26 mouse cellular contexts compared by ENCODE assay signal in genomic region chr4:57306260-57306659, GRCm38 (mm10). TPM values are rescaled to one million over a fixed set of nuclear protein-coding genes. Genes with fewer than 3 reads are reported as not detected.
A peak's percentile ranks its signal among the peaks of the same experiment; 100 is the strongest.
DNase-seq lines count a peak whose midpoint lies in the region; TF ChIP-seq lines count a peak whose summit lies in the region.
"Had no signal": no experiment of that assay in that cellular context is flagged by ENCODE, and none has a peak within 500 bp of the region (broad histone marks: within the 10 kb centered on the region; RNA-seq: fewer than 3 reads in every experiment).

No protein-coding gene starts in this region.

- H3K27me3 ChIP-seq in megakaryocyte, embryonic 14.5 days (replicated peaks): peaks cover 12% of the 10 kb centered on the region
- H3K27me3 ChIP-seq: embryonic facial prominence, embryonic 15.5 days; heart, embryonic 13.5 days had no signal

- peak overlapping the region; percentile 62; the same call in 1 of the 2 replicates for H3K27ac ChIP-seq in olfactory bulb, adult 2 months (ENCODE audit: insufficient read depth, low read depth, low read length)
- H3K27ac ChIP-seq: embryonic facial prominence, embryonic 15.5 days; heart, adult 2 months; heart, embryonic 13.5 days; hindbrain, embryonic 13.5 days; layer of hippocampus, adult 2 months; limb, embryonic 15.5 days; liver, embryonic 15.5 days; lung, embryonic 15.5 days had no signal

- TF ChIP-seq CTCF in olfactory bulb, adult 2 months (IDR thresholded peaks at IDR 0.05; ENCODE audit: insufficient read depth, low read depth, low read length): no peak

- no peaks in the 10 kb centered on the region for H3K9me3 ChIP-seq in megakaryocyte, embryonic 14.5 days
- H3K9me3 ChIP-seq: embryonic facial prominence, embryonic 15.5 days; heart, embryonic 13.5 days; hindbrain, embryonic 13.5 days; limb, embryonic 15.5 days; liver, embryonic 15.5 days; lung, embryonic 15.5 days; neural tube, embryonic 13.5 days had no signal

- intact Hi-C loops in heart, postnatal 25 days (cut with DNase I): no loop called here

- TF ChIP-seq POLR2A in olfactory bulb, adult 2 months (IDR thresholded peaks at IDR 0.05; ENCODE audit: insufficient read depth, low read depth, low read length): no peak

- DNase-seq in CD4-positive helper T cell, adult 2 months (ENCODE audit: low read depth, low spot score): peak; percentile 38
- peak; percentile 69 for DNase-seq in brain, adult 2 months (ENCODE audit: low read depth, low spot score)
- DNase-seq in kidney, adult 11 months: no peak
- DNase-seq in right cerebral cortex, postnatal 10 days (ENCODE audit: low spot score in 2 of 2): no peak
- DNase-seq in heart, postnatal 25 days (ENCODE audit: low spot score): no peak
- DNase-seq: adrenal gland, postnatal 10 days; cerebellum, adult 2 months; cerebellum, postnatal 25 days; gastrocnemius, postnatal 25 days; heart, adult 2 months; heart, postnatal 14 days; kidney, adult 8-10 months; kidney, postnatal 10 days; lung, postnatal 36 days; right cerebral cortex, postnatal 4 days; thymus, postnatal 14 days had no signal

- peaks cover 67% of the 10 kb centered on the region for H3K4me1 ChIP-seq in megakaryocyte, embryonic 14.5 days
- peaks cover 8% of the 10 kb centered on the region for H3K4me1 ChIP-seq in olfactory bulb, adult 2 months (ENCODE audit: control insufficient read depth, insufficient read depth, low read length)
- H3K4me1 ChIP-seq: liver, embryonic 15.5 days had no signal

- 57% methylated on average over 4 of the region's 4 CpGs for whole genome bisulfite sequencing in olfactory bulb, adult 2 months

- peak overlapping the region; percentile 78 for H3K4me3 ChIP-seq in megakaryocyte, embryonic 14.5 days (replicated peaks)
- H3K4me3 ChIP-seq in olfactory bulb, adult 2 months (ENCODE audit: insufficient read depth, low read depth, low read length): no peak overlapping the region
- H3K4me3 ChIP-seq: embryonic facial prominence, embryonic 15.5 days; heart, adult 2 months; heart, embryonic 13.5 days; hindbrain, embryonic 13.5 days; layer of hippocampus, adult 2 months; limb, embryonic 15.5 days; liver, embryonic 15.5 days; lung, embryonic 15.5 days; neural tube, embryonic 13.5 days had no signal

- no peaks in the 10 kb centered on the region for H3K36me3 ChIP-seq in megakaryocyte, embryonic 14.5 days (replicated peaks; ENCODE audit: low read length)
- H3K36me3 ChIP-seq: embryonic facial prominence, embryonic 15.5 days; heart, embryonic 13.5 days; hindbrain, embryonic 13.5 days; limb, embryonic 15.5 days; liver, embryonic 15.5 days; lung, embryonic 15.5 days; neural tube, embryonic 13.5 days had no signal

RNA-seq across cellular contexts. Expression of gene Ptpn3, which starts 4.6 kb away (rescaled TPM):
- polyA plus RNA-seq in megakaryocyte, embryonic 14.5 days (2012; ENCODE audit: insufficient read depth, low replicate concordance): 0.07 TPM in 1 of 2 replicates, not detected in the other
- not detected in 2 replicates for polyA plus RNA-seq in olfactory bulb, adult 2 months (2012; ENCODE audit: insufficient read depth, insufficient read length, low replicate concordance, missing spikeins)
- total RNA-seq in heart, postnatal 25 days (2021): 10 to 100 TPM; 31.6 to 36.7 TPM

Comparison
In these comparisons a context has a peak if more than half of its experiments do, and no peak if none do; other contexts are left out.
1. DNase-seq: peak in CD4-positive helper T cell, adult 2 months (single experiment) and brain, adult 2 months (single experiment); none in kidney, adult 11 months (single experiment), right cerebral cortex, postnatal 10 days (0 of 2) and heart, postnatal 25 days (single experiment).